Comparison of ENCODE assay signal across 7 mouse cellular contexts in genomic region chr6:125166051-125166751, GRCm38 (mm10). TPM values are rescaled to one million over a fixed set of nuclear protein-coding genes. Genes with fewer than 3 reads are reported as not detected.
A peak's percentile ranks its signal among the peaks of the same experiment; 100 is the strongest.
DNase-seq lines count a peak whose midpoint lies in the region; ATAC-seq and TF ChIP-seq lines count a peak whose summit lies in the region.

Gene Gapdh, minus strand, starts transcription at chr6:125166467.

- no peaks in the 10 kb centered on the region for H3K9me3 ChIP-seq in forebrain, embryonic 12.5 days
- H3K9me3 ChIP-seq in lung, embryonic 14.5 days (ENCODE audit: low read depth, low read length), result no peaks in the 10 kb centered on the region

- ATAC-seq in forebrain, embryonic 12.5 days (ENCODE audit: low FRiP score), result no peak
- ATAC-seq in lung, embryonic 14.5 days (ENCODE audit: insufficient read depth), result peak; percentile 68
- ATAC-seq in neutrophil, adult 5-6 weeks (ENCODE audit: extremely low read depth, insufficient number of reproducible peaks, low FRiP score, poor library complexity, severe bottlenecking), result no peak

- TF ChIP-seq POLR2A in brain, embryonic 14.5 days (IDR thresholded peaks at IDR 0.05; ENCODE audit: borderline replicate concordance, extremely low read depth, insufficient read depth, insufficient read length, poor library complexity, severe bottlenecking), result no peak

- H3K36me3 ChIP-seq in forebrain, embryonic 12.5 days (replicated peaks), result peaks cover 65% of the 10 kb centered on the region
- peaks cover 76% of the 10 kb centered on the region for H3K36me3 ChIP-seq in lung, embryonic 14.5 days (ENCODE audit: insufficient read depth)

- WGBS in forebrain, embryonic 12.5 days, result under 1% methylated on average over 17 of the region's 18 CpGs
- 1% methylated on average over 18 of the region's 18 CpGs for WGBS in lung, embryonic 14.5 days

- H3K4me1 ChIP-seq in forebrain, embryonic 12.5 days, result peaks cover 42% of the 10 kb centered on the region
- peaks cover 20% of the 10 kb centered on the region for H3K4me1 ChIP-seq in lung, embryonic 14.5 days (ENCODE audit: insufficient read depth)

- H3K27me3 ChIP-seq in forebrain, embryonic 12.5 days, result no peaks in the 10 kb centered on the region
- no peaks in the 10 kb centered on the region for H3K27me3 ChIP-seq in lung, embryonic 14.5 days (ENCODE audit: insufficient read depth, low read length)

- H3K4me2 ChIP-seq in forebrain, embryonic 12.5 days, result peak within 1 kb of the TSS; percentile 95
- H3K4me2 ChIP-seq in lung, embryonic 14.5 days, result peak within 1 kb of the TSS; percentile 98

- H3K9ac ChIP-seq in forebrain, embryonic 12.5 days, result peak within 1 kb of the TSS; percentile 98
- H3K9ac ChIP-seq in lung, embryonic 14.5 days, result peak within 1 kb of the TSS; percentile 98

- H3K27ac ChIP-seq in forebrain, embryonic 12.5 days, result peak within 1 kb of the TSS; percentile 96
- peak within 1 kb of the TSS; percentile 98 for H3K27ac ChIP-seq in lung, embryonic 14.5 days (ENCODE audit: low read depth)

- peak within 1 kb of the TSS; percentile 98 for H3K4me3 ChIP-seq in forebrain, embryonic 12.5 days (replicated peaks)
- peak within 1 kb of the TSS; percentile 95 for H3K4me3 ChIP-seq in lung, embryonic 14.5 days (ENCODE audit: low read depth, low read length)

- TF ChIP-seq CTCF in brain, embryonic 14.5 days (IDR thresholded peaks at IDR 0.05; ENCODE audit: borderline replicate concordance, extremely low read depth, insufficient read depth, insufficient read length), result no peak
- TF ChIP-seq CTCF in lung, embryonic 14.5 days (IDR thresholded peaks at IDR 0.05; ENCODE audit: low read depth), result no peak

- DNase-seq in Muller cell, postnatal 12 days (ENCODE audit: inconsistent ontology term), result peak; percentile 97
- peak; percentile 74 for DNase-seq in brain, embryonic 14.5 days (ENCODE audit: low read depth)
- DNase-seq in heart, postnatal 14 days, result peak; percentile 86 to 91
- peak; percentile 71 to 82 for DNase-seq in kidney, postnatal 4 days
- peak; percentile 86 for DNase-seq in lung, embryonic 14.5 days

- intact Hi-C loops in heart, postnatal 14 days (cut with DNase I), result no loop called here

RNA-seq across cellular contexts. Expression of gene Gapdh, which starts in this region (rescaled TPM):
- 2,343 and 3,527 TPM in 2 replicates for polyA plus RNA-seq in brain, embryonic 14.5 days (2012; rRNA removed)
- 2,231 and 2,319 TPM in 2 replicates for polyA plus RNA-seq in forebrain, embryonic 12.5 days (2016; fragmentation: Nextera tagmentation; extraction: Ambion mirVana)
- total RNA-seq in heart, postnatal 14 days (2021), result 1,000 to 10,000 TPM; 3,924 to 4,148 TPM
- 1,954 TPM in 2 replicates for polyA plus RNA-seq in lung, embryonic 14.5 days (2014; fragmentation: Nextera tagmentation; extraction: Ambion mirVana)
- 562 and 577 TPM in 2 replicates for total RNA-seq in neutrophil, adult 5-6 weeks (2017)
